Mouse (Mus musculus): ENCODE measurements around the gene Rdh13.

DNA sequence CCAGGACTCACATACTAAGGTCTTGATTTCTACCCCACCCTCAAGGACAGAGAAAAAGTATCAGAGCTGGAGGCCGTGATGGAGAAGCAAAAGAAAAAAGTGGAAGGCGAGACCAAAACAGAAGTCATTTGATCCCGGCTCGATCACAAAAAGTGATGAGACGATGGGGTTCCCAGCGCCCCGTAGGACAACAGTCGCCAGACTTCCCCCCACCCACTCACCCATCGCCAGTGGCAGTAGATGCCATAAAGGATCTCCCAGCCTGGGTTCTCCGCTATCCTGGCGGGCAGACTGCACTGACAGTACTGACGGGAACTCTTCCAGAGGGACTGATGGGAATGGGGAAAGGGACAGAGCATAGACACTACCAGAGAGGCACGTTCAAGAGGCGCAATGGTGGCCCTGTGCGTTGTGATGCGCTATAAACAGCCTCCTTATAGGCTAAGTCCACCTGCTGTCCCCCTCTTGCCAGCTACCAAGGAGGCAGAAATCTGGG is 33.4 kb upstream of the Rdh13 start:
- TF ChIP-seq CTCF (conservative IDR thresholded peaks at IDR 0.05; ENCODE audit: low read length): no peak
- TF ChIP-seq NANOG (IDR thresholded peaks at IDR 0.05; ENCODE audit: borderline replicate concordance, low read length): no peak
- no peak for TF ChIP-seq POU5F1 (IDR thresholded peaks at IDR 0.05; ENCODE audit: borderline replicate concordance, low read length)

Measured in E14TG2a.4 (cell line).